In the genomic region with DNA sequence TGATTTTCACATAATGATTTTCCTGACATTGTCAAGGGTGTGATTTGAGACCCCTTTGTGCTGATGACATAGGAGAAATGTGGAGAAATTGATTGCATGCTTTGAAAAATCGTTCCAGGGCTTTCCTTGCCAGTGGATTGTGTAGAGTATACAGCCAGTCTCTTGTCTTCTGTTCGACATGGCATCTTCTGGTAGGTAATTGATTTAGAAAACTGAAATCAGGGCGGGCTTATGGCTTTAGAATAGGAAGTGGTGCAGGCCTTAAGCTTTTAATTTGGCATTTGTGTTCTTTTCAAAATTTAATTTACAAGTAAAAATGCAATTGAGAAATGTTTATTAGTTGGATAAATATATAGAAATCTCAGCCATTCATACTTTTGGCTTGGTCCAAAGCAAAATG, we compare ENCODE assay signal across 10 mouse cellular contexts. TPM values are rescaled to one million over a fixed set of nuclear protein-coding genes. Genes with fewer than 3 reads are reported as not detected.
DNase-seq lines count a peak whose midpoint lies in the region; ATAC-seq and TF ChIP-seq lines count a peak whose summit lies in the region.
"Had no signal": no experiment of that assay in that cellular context is flagged by ENCODE, and none has a peak within 500 bp of the region (broad histone marks: within the 10 kb centered on the region; RNA-seq: fewer than 3 reads in every experiment).

No protein-coding gene starts in this region.

- no peak for ATAC-seq in hindbrain, embryonic 11.5 days (ENCODE audit: low FRiP score)
- no peak for ATAC-seq in liver, embryonic 16.5 days (ENCODE audit: low read depth)

- H3K4me1 ChIP-seq in heart, embryonic 10.5 days, result peaks cover 20% of the 10 kb centered on the region
- H3K4me1 ChIP-seq in E14TG2a.4 (replicated peaks; ENCODE audit: low read depth, low read length), result peaks cover 76% of the 10 kb centered on the region
- H3K4me1 ChIP-seq in hindbrain, embryonic 11.5 days (replicated peaks; ENCODE audit: control insufficient read depth, insufficient read depth, low read length), result 0 out of 2 replicates have a peak, but pooled peaks cover 3% of the 10 kb centered on the region
- H3K4me1 ChIP-seq in liver, embryonic 16.5 days (ENCODE audit: control insufficient read depth, low read depth, low read length), result peaks cover 14% of the 10 kb centered on the region

- peak overlapping the region; percentile 95 for H3K4me2 ChIP-seq in hindbrain, embryonic 11.5 days (replicated peaks; ENCODE audit: low read depth, low read length)
- H3K4me2 ChIP-seq in liver, embryonic 16.5 days (ENCODE audit: low read depth, low read length), result peak overlapping the region; percentile 98

- 86% methylated on average over 3 of the region's 3 CpGs for WGBS in heart, embryonic 10.5 days
- WGBS in hindbrain, embryonic 11.5 days, result 59% methylated on average over 3 of the region's 3 CpGs
- WGBS in liver, embryonic 16.5 days (ENCODE audit: insufficient replicate concordance), result 75% methylated on average over 3 of the region's 3 CpGs

- no peaks in the 10 kb centered on the region for H3K27me3 ChIP-seq in heart, embryonic 10.5 days (ENCODE audit: insufficient read depth, poor library complexity, severe bottlenecking)
- no peaks in the 10 kb centered on the region for H3K27me3 ChIP-seq in E14TG2a.4 (ENCODE audit: insufficient read depth, low read length)
- no peaks in the 10 kb centered on the region for H3K27me3 ChIP-seq in hindbrain, embryonic 11.5 days (ENCODE audit: control insufficient read depth, insufficient read depth, low read length)
- H3K27me3 ChIP-seq in liver, embryonic 16.5 days (ENCODE audit: control insufficient read depth, insufficient read depth, low read depth, low read length), result no peaks in the 10 kb centered on the region

- no peak for TF ChIP-seq CTCF in E14TG2a.4 (conservative IDR thresholded peaks at IDR 0.05; ENCODE audit: low read length)

- no peaks in the 10 kb centered on the region for H3K9me3 ChIP-seq in heart, embryonic 10.5 days
- H3K9me3 ChIP-seq in E14TG2a.4 (ENCODE audit: low read length), result no peaks in the 10 kb centered on the region
- H3K9me3 ChIP-seq in hindbrain, embryonic 11.5 days (ENCODE audit: control insufficient read depth, low read length), result no peaks in the 10 kb centered on the region
- H3K9me3 ChIP-seq in liver, embryonic 16.5 days (replicated peaks; ENCODE audit: control insufficient read depth, low read length), result no peaks in the 10 kb centered on the region

- H3K9ac ChIP-seq in hindbrain, embryonic 11.5 days (ENCODE audit: low read depth, low read length), result peak overlapping the region; percentile 99
- no peak overlapping the region for H3K9ac ChIP-seq in liver, embryonic 16.5 days (ENCODE audit: low read depth, low read length)

- H3K36me3 ChIP-seq in heart, embryonic 10.5 days, result peaks cover 41% of the 10 kb centered on the region
- peaks cover 46% of the 10 kb centered on the region for H3K36me3 ChIP-seq in E14TG2a.4 (ENCODE audit: insufficient read depth, low read length)
- H3K36me3 ChIP-seq in hindbrain, embryonic 11.5 days (ENCODE audit: control insufficient read depth, insufficient read depth, low read length), result peaks cover 17% of the 10 kb centered on the region
- H3K36me3 ChIP-seq in liver, embryonic 16.5 days (ENCODE audit: control insufficient read depth, insufficient read depth), result peaks cover 38% of the 10 kb centered on the region

- no peak overlapping the region for H3K27ac ChIP-seq in heart, embryonic 10.5 days
- peak overlapping the region; percentile 98 for H3K27ac ChIP-seq in hindbrain, embryonic 11.5 days (ENCODE audit: low read depth, low read length)
- no peak overlapping the region for H3K27ac ChIP-seq in liver, embryonic 16.5 days (ENCODE audit: low read length)

- no peak for DNase-seq in heart, embryonic 10.5 days (ENCODE audit: low spot score)
- DNase-seq in heart, postnatal 4 days, result no peak
- DNase-seq in hindbrain, embryonic 11.5 days (ENCODE audit: low spot score), result no peak
- no peak for DNase-seq in urinary bladder, adult 2 months (ENCODE audit: low spot score)
- no peak for DNase-seq in T-cell, adult 2 months (ENCODE audit: low spot score)
- no peak for DNase-seq in gastrocnemius, postnatal 25 days
- DNase-seq: kidney, adult 2 months; spleen, adult 18-20 months had no signal

- H3K4me3 ChIP-seq in heart, embryonic 10.5 days, result peak overlapping the region; percentile 97; the same call in 1 of the 2 replicates
- H3K4me3 ChIP-seq in E14TG2a.4 (replicated peaks; ENCODE audit: low read length), result peak overlapping the region; percentile 84
- peak overlapping the region; percentile 96 for H3K4me3 ChIP-seq in hindbrain, embryonic 11.5 days (ENCODE audit: low read depth, low read length)
- peak overlapping the region; percentile 99 for H3K4me3 ChIP-seq in liver, embryonic 16.5 days (ENCODE audit: low read depth, low read length)

RNA-seq across cellular contexts. Expression of gene Stmn1, which starts 1.9 kb away (rescaled TPM):
- polyA plus RNA-seq in heart, embryonic 10.5 days (2016; fragmentation: Nextera tagmentation; extraction: Ambion mirVana), result 838 and 1,170 TPM in 2 replicates
- total RNA-seq in heart, postnatal 4 days (2021), result 100 to 1,000 TPM; 312 to 327 TPM
- 4,486 and 4,492 TPM in 2 replicates for polyA plus RNA-seq in hindbrain, embryonic 11.5 days (2014; fragmentation: Nextera tagmentation; extraction: Ambion mirVana)
- 360 and 407 TPM in 2 replicates for polyA plus RNA-seq in liver, embryonic 16.5 days (2015; fragmentation: Nextera tagmentation; extraction: Ambion mirVana)
- polyA plus RNA-seq in urinary bladder, adult 2 months (2012; rRNA removed), result 67.0 and 104 TPM in 2 replicates
- total RNA-seq in gastrocnemius, postnatal 25 days (2021), result 10 to 100 TPM in 1 of 2 experiments, 1 to 10 TPM in 1; 6.9 to 10.6 TPM

RNA-seq across cellular contexts. Expression of gene Paqr7, which starts 26.5 kb away (rescaled TPM):
- 7.8 and 14.5 TPM in 2 replicates for polyA plus RNA-seq in heart, embryonic 10.5 days (2016; fragmentation: Nextera tagmentation; extraction: Ambion mirVana)
- total RNA-seq in heart, postnatal 4 days (2021), result 1 to 10 TPM; 8.2 to 9.0 TPM
- polyA plus RNA-seq in hindbrain, embryonic 11.5 days (2014; fragmentation: Nextera tagmentation; extraction: Ambion mirVana), result 1.7 and 2.5 TPM in 2 replicates
- polyA plus RNA-seq in liver, embryonic 16.5 days (2015; fragmentation: Nextera tagmentation; extraction: Ambion mirVana), result 8.4 and 8.8 TPM in 2 replicates
- 40.0 and 42.7 TPM in 2 replicates for polyA plus RNA-seq in urinary bladder, adult 2 months (2012; rRNA removed)
- total RNA-seq in gastrocnemius, postnatal 25 days (2021), result 1 to 10 TPM; 2.3 to 4.9 TPM

RNA-seq across cellular contexts. Expression of gene Aunip, which starts 40.8 kb away (rescaled TPM):
- polyA plus RNA-seq in heart, embryonic 10.5 days (2016; fragmentation: Nextera tagmentation; extraction: Ambion mirVana), result 16.1 and 17.2 TPM in 2 replicates
- 1 to 10 TPM; 2.9 to 3.6 TPM for total RNA-seq in heart, postnatal 4 days (2021)
- 4.4 and 6.1 TPM in 2 replicates for polyA plus RNA-seq in hindbrain, embryonic 11.5 days (2014; fragmentation: Nextera tagmentation; extraction: Ambion mirVana)
- polyA plus RNA-seq in liver, embryonic 16.5 days (2015; fragmentation: Nextera tagmentation; extraction: Ambion mirVana), result 13.7 and 16.5 TPM in 2 replicates
- polyA plus RNA-seq in urinary bladder, adult 2 months (2012; rRNA removed), result 0.44 and 0.72 TPM in 2 replicates
- total RNA-seq in gastrocnemius, postnatal 25 days (2021), result not detected
